Mouse (Mus musculus): ENCODE results near the gene Mcub. TPM values are rescaled to one million over a fixed set of nuclear protein-coding genes. Genes with fewer than 3 reads are reported as not detected.

The Mcub gene
- polyA plus RNA-seq, 1 experiment from 2014 or later, result 3.5 TPM

GRCm38 (mm10) chr3:129893143-129893542 is 76.9 kb downstream of the Mcub start:
- Histone ChIP-seq H3K9me3 (ENCODE audit: control insufficient read depth, low read length) (no peaks in the 10 kb centered on the region), H3K36me3 (ENCODE audit: control insufficient read depth, insufficient read depth, low read length) (peaks cover 12% of the 10 kb centered on the region; the same call in 1 of the 2 replicates), H3K27ac (ENCODE audit: low read depth, low read length) (no peak overlapping the region), H3K4me2 (no peak overlapping the region), H3K27me3 (replicated peaks; ENCODE audit: control insufficient read depth, insufficient read depth, low read length) (no peaks in the 10 kb centered on the region), H3K4me3 (ENCODE audit: low read depth, low read length) (no peak overlapping the region), H3K9ac (ENCODE audit: low read depth, low read length) (no peak overlapping the region), H3K4me1 (replicated peaks; ENCODE audit: control insufficient read depth, insufficient read depth, low read length) (peaks cover 12% of the 10 kb centered on the region; the same call in 1 of the 2 replicates)
- WGBS, result 91% methylated on average over 3 of the region's 3 CpGs
- ATAC-seq (replicated peaks; ENCODE audit: low FRiP score) (no peak), DNase-seq (ENCODE audit: low spot score) (no peak)

- ATAC-seq (replicated peaks; ENCODE audit: low FRiP score) (0 out of 2 replicates have a peak, but pooled peaks have one; percentile 26), DNase-seq (ENCODE audit: low spot score) (no peak)
Measured at GRCm38 (mm10) chr3:129892003-129892402, 78.0 kb downstream of the Mcub start.

GRCm38 (mm10) chr3:129887779-129888517 is 82.1 kb downstream of the Mcub start:
- Histone ChIP-seq H3K27me3 (replicated peaks; ENCODE audit: control insufficient read depth, insufficient read depth, low read length) (no peaks in the 10 kb centered on the region), H3K4me3 (ENCODE audit: low read depth, low read length) (no peak overlapping the region), H3K4me1 (replicated peaks; ENCODE audit: control insufficient read depth, insufficient read depth, low read length) (peaks cover 40% of the 10 kb centered on the region), H3K36me3 (ENCODE audit: control insufficient read depth, insufficient read depth, low read length) (peaks cover 9% of the 10 kb centered on the region; the same call in 1 of the 2 replicates), H3K9me3 (ENCODE audit: control insufficient read depth, low read length) (no peaks in the 10 kb centered on the region), H3K4me2 (no peak overlapping the region), H3K27ac (ENCODE audit: low read depth, low read length) (peak overlapping the region; percentile 34), H3K9ac (ENCODE audit: low read depth, low read length) (no peak overlapping the region)
- no peak for ATAC-seq (replicated peaks; ENCODE audit: low FRiP score)
- 82% methylated on average over 13 of the region's 13 CpGs for WGBS
- DNase-seq (ENCODE audit: low spot score), result no peak

More at GRCm38 (mm10) chr3:129892003-129892402, 78.0 kb downstream of the Mcub start:
- H3K4me1 ChIP-seq (replicated peaks; ENCODE audit: control insufficient read depth, insufficient read depth, low read length), result peaks cover 11% of the 10 kb centered on the region; the same call in 1 of the 2 replicates
- H3K27ac ChIP-seq (ENCODE audit: low read depth, low read length), result no peak overlapping the region
- H3K36me3 ChIP-seq (ENCODE audit: control insufficient read depth, insufficient read depth, low read length), result peaks cover 12% of the 10 kb centered on the region; the same call in 1 of the 2 replicates
- H3K4me2 ChIP-seq, result no peak overlapping the region
- H3K9me3 ChIP-seq (ENCODE audit: control insufficient read depth, low read length), result no peaks in the 10 kb centered on the region
- no peaks in the 10 kb centered on the region for H3K27me3 ChIP-seq (replicated peaks; ENCODE audit: control insufficient read depth, insufficient read depth, low read length)
- no peak overlapping the region for H3K9ac ChIP-seq (ENCODE audit: low read depth, low read length)
- 82% methylated on average over 5 of the region's 5 CpGs for WGBS
- no peak overlapping the region for H3K4me3 ChIP-seq (ENCODE audit: low read depth, low read length)

- no peak for DNase-seq (ENCODE audit: low spot score)
- 71% methylated on average over 5 of the region's 5 CpGs for WGBS
- H3K9ac ChIP-seq (ENCODE audit: low read depth, low read length), result no peak overlapping the region
- H3K4me1 ChIP-seq (replicated peaks; ENCODE audit: control insufficient read depth, insufficient read depth, low read length), result peaks cover 49% of the 10 kb centered on the region
- peaks cover 9% of the 10 kb centered on the region; the same call in 1 of the 2 replicates for H3K36me3 ChIP-seq (ENCODE audit: control insufficient read depth, insufficient read depth, low read length)
- peak overlapping the region; percentile 46 for H3K4me2 ChIP-seq
- no peak; the same call in 1 of the 2 replicates for ATAC-seq (replicated peaks; ENCODE audit: low FRiP score)
- H3K27me3 ChIP-seq (replicated peaks; ENCODE audit: control insufficient read depth, insufficient read depth, low read length), result no peaks in the 10 kb centered on the region
- H3K4me3 ChIP-seq (ENCODE audit: low read depth, low read length), result no peak overlapping the region
- no peaks in the 10 kb centered on the region for H3K9me3 ChIP-seq (ENCODE audit: control insufficient read depth, low read length)
- H3K27ac ChIP-seq (ENCODE audit: low read depth, low read length), result peak overlapping the region; percentile 65
Measured at GRCm38 (mm10) chr3:129886430-129886829, 83.6 kb downstream of the Mcub start.

GRCm38 (mm10) chr3:129885577-129885976 is 84.4 kb downstream of the Mcub start:
- Histone ChIP-seq H3K27ac (ENCODE audit: low read depth, low read length) (peak overlapping the region; percentile 69), H3K27me3 (replicated peaks; ENCODE audit: control insufficient read depth, insufficient read depth, low read length) (no peaks in the 10 kb centered on the region), H3K4me1 (replicated peaks; ENCODE audit: control insufficient read depth, insufficient read depth, low read length) (peaks cover 49% of the 10 kb centered on the region), H3K4me2 (peak overlapping the region; percentile 46), H3K9ac (ENCODE audit: low read depth, low read length) (no peak overlapping the region), H3K9me3 (ENCODE audit: control insufficient read depth, low read length) (no peaks in the 10 kb centered on the region), H3K36me3 (ENCODE audit: control insufficient read depth, insufficient read depth, low read length) (peaks cover 7% of the 10 kb centered on the region; the same call in 1 of the 2 replicates), H3K4me3 (ENCODE audit: low read depth, low read length) (no peak overlapping the region)
- DNase-seq (ENCODE audit: low spot score) (no peak), ATAC-seq (replicated peaks; ENCODE audit: low FRiP score) (peak; percentile 70)
- 45% methylated on average over 9 of the region's 9 CpGs for WGBS

GRCm38 (mm10) chr3:129880925-129881593 is 88.9 kb downstream of the Mcub start:
- peak; percentile 71 for ATAC-seq (replicated peaks; ENCODE audit: low FRiP score)
- DNase-seq (ENCODE audit: low spot score), result no peak
- peaks cover 40% of the 10 kb centered on the region for H3K4me1 ChIP-seq (replicated peaks; ENCODE audit: control insufficient read depth, insufficient read depth, low read length)

GRCm38 (mm10) chr3:129879913-129880312 is 90.1 kb downstream of the Mcub start:
- WGBS, result 75% methylated on average over 2 of the region's 2 CpGs
- DNase-seq (ENCODE audit: low spot score), result no peak
- peak overlapping the region; percentile 82 for H3K4me2 ChIP-seq
- H3K4me3 ChIP-seq (ENCODE audit: low read depth, low read length), result peak overlapping the region; percentile 86
- H3K9ac ChIP-seq (ENCODE audit: low read depth, low read length), result peak overlapping the region; percentile 81
- no peak for ATAC-seq (replicated peaks; ENCODE audit: low FRiP score)
- H3K9me3 ChIP-seq (ENCODE audit: control insufficient read depth, low read length), result no peaks in the 10 kb centered on the region
- H3K4me1 ChIP-seq (replicated peaks; ENCODE audit: control insufficient read depth, insufficient read depth, low read length), result peaks cover 30% of the 10 kb centered on the region
- no peaks in the 10 kb centered on the region for H3K27me3 ChIP-seq (replicated peaks; ENCODE audit: control insufficient read depth, insufficient read depth, low read length)
- 0 out of 2 replicates have a peak overlapping the region, but pooled peaks have one; percentile 74 for H3K27ac ChIP-seq (ENCODE audit: low read depth, low read length)
- H3K36me3 ChIP-seq (ENCODE audit: control insufficient read depth, insufficient read depth, low read length), result no peaks in the 10 kb centered on the region

More at GRCm38 (mm10) chr3:129880925-129881593, 88.9 kb downstream of the Mcub start:
- Histone ChIP-seq H3K4me3 (ENCODE audit: low read depth, low read length) (peak overlapping the region; percentile 25), H3K27ac (ENCODE audit: low read depth, low read length) (peak overlapping the region; percentile 38), H3K36me3 (ENCODE audit: control insufficient read depth, insufficient read depth, low read length) (no peaks in the 10 kb centered on the region), H3K9ac (ENCODE audit: low read depth, low read length) (peak overlapping the region; percentile 56), H3K9me3 (ENCODE audit: control insufficient read depth, low read length) (no peaks in the 10 kb centered on the region), H3K4me2 (peak overlapping the region; percentile 82), H3K27me3 (replicated peaks; ENCODE audit: control insufficient read depth, insufficient read depth, low read length) (no peaks in the 10 kb centered on the region)
- WGBS, result 39% methylated on average over 8 of the region's 8 CpGs

- H3K4me2 ChIP-seq, result peak overlapping the region; percentile 82
- WGBS, result 1% methylated on average over 25 of the region's 25 CpGs
- DNase-seq (ENCODE audit: low spot score) (peak; percentile 68), ATAC-seq (replicated peaks; ENCODE audit: low FRiP score) (peak; percentile 47)
- H3K9ac ChIP-seq (ENCODE audit: low read depth, low read length), result peak overlapping the region; percentile 81
- peaks cover 24% of the 10 kb centered on the region for H3K4me1 ChIP-seq (replicated peaks; ENCODE audit: control insufficient read depth, insufficient read depth, low read length)
- peak overlapping the region; percentile 74 for H3K27ac ChIP-seq (ENCODE audit: low read depth, low read length)
- peak overlapping the region; percentile 86 for H3K4me3 ChIP-seq (ENCODE audit: low read depth, low read length)
- no peaks in the 10 kb centered on the region for H3K9me3 ChIP-seq (ENCODE audit: control insufficient read depth, low read length)
- no peaks in the 10 kb centered on the region for H3K27me3 ChIP-seq (replicated peaks; ENCODE audit: control insufficient read depth, insufficient read depth, low read length)
- H3K36me3 ChIP-seq (ENCODE audit: control insufficient read depth, insufficient read depth, low read length), result no peaks in the 10 kb centered on the region
Measured at GRCm38 (mm10) chr3:129879131-129879757, 90.8 kb downstream of the Mcub start.
